Mouse (Mus musculus) gastrocnemius, postnatal 36 days (tissue): Measurements from ENCODE around the gene Nolc1. TPM values are rescaled to one million over a fixed set of nuclear protein-coding genes. Genes with fewer than 3 reads are reported as not detected.

Experiments used
- DNase-seq, 2 experiments: peaks; one replicate each; pipeline ENCODE4 v3.0.0; 2022
- intact Hi-C: fragments of 180-260 bp; cut with DNase I; formaldehyde crosslinking; loops from one replicate; pipeline ENCODE4 v1.15.1; 2025
- long read RNA-seq, 2 experiments: library from polyadenylated mRNA; stranded (forward); transcript quantifications; one replicate each; pipeline ENCODE4 v2.0.0; 2021
- total RNA-seq, 2 experiments: library from RNA; stranded (reverse); gene quantifications; 2 replicates each; pipeline ENCODE4 v1.2.3; 2021

The Nolc1 gene
- total RNA-seq, result 10 to 100 TPM; 15.7 to 20.4 TPM
- long read RNA-seq, experiment 1, partial matches to known transcripts, result 6 of 15 reads
- long read RNA-seq, experiment 1, other reads (novel, unspliced or antisense), result 8 of 15 reads
- long read RNA-seq, experiment 2, partial matches to known transcripts, result 5 of 18 reads
- long read RNA-seq, experiment 2, other reads (novel, unspliced or antisense), result 9 of 18 reads

GRCm38 (mm10) chr19:46075616-46076607, at the start of gene Nolc1:
Gene Nolc1, plus strand, starts transcription at chr19:46075863.
- intact Hi-C loops, result no loop called here
- peak; percentile 97 to 99 for DNase-seq

- intact Hi-C loops, result no loop called here
- no peak for DNase-seq
These were observed 49.1 kb upstream of the Nolc1 start for GRCm38 (mm10) chr19:46026567-46026966.

- intact Hi-C loops, result no loop called here
- DNase-seq, result no peak
These were observed 46.8 kb upstream of the Nolc1 start for GRCm38 (mm10) chr19:46028747-46029320.

GRCm38 (mm10) chr19:46029652-46030051, 46.0 kb upstream of the Nolc1 start:
- intact Hi-C loops, result no loop called here
- no peak for DNase-seq

GRCm38 (mm10) chr19:46030196-46030983, 45.3 kb upstream of the Nolc1 start:
- intact Hi-C loops, result no loop called here
- DNase-seq, result no peak

- DNase-seq, result no peak
- intact Hi-C loops, result no loop called here
These were observed 43.8 kb upstream of the Nolc1 start for GRCm38 (mm10) chr19:46031689-46032432.

- intact Hi-C loops, result no loop called here
- no peak for DNase-seq
These were observed 42.7 kb upstream of the Nolc1 start for GRCm38 (mm10) chr19:46032731-46033510.

- intact Hi-C loops, result no loop called here
- no peak for DNase-seq
These were observed 41.8 kb upstream of the Nolc1 start for GRCm38 (mm10) chr19:46033911-46034310.

- no peak for DNase-seq
These were observed 39.7 kb upstream of the Nolc1 start for GRCm38 (mm10) chr19:46035971-46036370.

GRCm38 (mm10) chr19:46036477-46037242, 39.0 kb upstream of the Nolc1 start:
- intact Hi-C loops, result no loop called here
- DNase-seq, result no peak

More at GRCm38 (mm10) chr19:46035971-46036370, 39.7 kb upstream of the Nolc1 start:
- intact Hi-C loops, result no loop called here

GRCm38 (mm10) chr19:46037243-46037924, 38.3 kb upstream of the Nolc1 start:
- DNase-seq, result no peak
- intact Hi-C loops, result no loop called here

GRCm38 (mm10) chr19:46037925-46038850, 37.5 kb upstream of the Nolc1 start:
- no peak for DNase-seq
- intact Hi-C loops, result no loop called here

- intact Hi-C loops, result no loop called here
- DNase-seq, result no peak
These were observed 36.8 kb upstream of the Nolc1 start for GRCm38 (mm10) chr19:46038851-46039260.

- peak; percentile 72 to 84 for DNase-seq
- intact Hi-C loops, result no loop called here
These were observed 36.2 kb upstream of the Nolc1 start for GRCm38 (mm10) chr19:46039478-46039877.

- DNase-seq, result no peak
- intact Hi-C loops, result no loop called here
These were observed 35.3 kb upstream of the Nolc1 start for GRCm38 (mm10) chr19:46040149-46040902.
